Comparison of ENCODE assay signal across 12 mouse cellular contexts in genomic region chr6:37552760-37553159, GRCm38 (mm10). TPM values are rescaled to one million over a fixed set of nuclear protein-coding genes. Genes with fewer than 3 reads are reported as not detected.
DNase-seq lines count a peak whose midpoint lies in the region; ATAC-seq lines count a peak whose summit lies in the region.
"Had no signal": no experiment of that assay in that cellular context is flagged by ENCODE, and none has a peak within 500 bp of the region (broad histone marks: within the 10 kb centered on the region; RNA-seq: fewer than 3 reads in every experiment).

No protein-coding gene starts in this region.

- H3K27ac ChIP-seq in liver, embryonic 12.5 days, result no peak overlapping the region
- H3K27ac ChIP-seq: lung, embryonic 15.5 days had no signal

- no peaks in the 10 kb centered on the region for H3K4me1 ChIP-seq in liver, embryonic 12.5 days
- H3K4me1 ChIP-seq: lung, embryonic 15.5 days had no signal

- no peak overlapping the region for H3K4me3 ChIP-seq in liver, embryonic 12.5 days
- H3K4me3 ChIP-seq: erythroblast, embryonic 14.5 days; lung, embryonic 15.5 days had no signal

- no peak overlapping the region for H3K4me2 ChIP-seq in liver, embryonic 12.5 days
- H3K4me2 ChIP-seq: lung, embryonic 15.5 days had no signal

- no peaks in the 10 kb centered on the region for H3K27me3 ChIP-seq in liver, embryonic 12.5 days (replicated peaks)
- H3K27me3 ChIP-seq: lung, embryonic 15.5 days had no signal

- ATAC-seq in CD4-positive, CD25-positive, alpha-beta regulatory T cell, adult 4 months, result no peak
- ATAC-seq in liver, embryonic 12.5 days, result no peak
- peak; percentile 70 for ATAC-seq in megakaryocyte progenitor cell, adult 5-6 weeks (replicated peaks; ENCODE audit: poor library complexity)
- no peak for ATAC-seq in monocyte, adult 5-6 weeks (replicated peaks; ENCODE audit: insufficient number of reproducible peaks, low FRiP score, low TSS enrichment, poor library complexity, severe bottlenecking)

- DNase-seq in CD4-positive, CD25-positive, alpha-beta regulatory T cell, adult 2 months (ENCODE audit: low read depth, low spot score), result peak; percentile 67
- peak; percentile 47 for DNase-seq in liver
- peak; percentile 11 for DNase-seq in c-Kit-positive CD71-positive TER-119-negative erythroid progenitor cells, embryonic 14.5 days (ENCODE audit: low read depth)
- DNase-seq in layer of hippocampus, adult 8-10 months (ENCODE audit: low spot score in 2 of 2), result no peak

- H3K36me3 ChIP-seq in liver, embryonic 12.5 days, result no peaks in the 10 kb centered on the region
- H3K36me3 ChIP-seq: lung, embryonic 15.5 days had no signal

- H3K9me3 ChIP-seq in liver, embryonic 12.5 days (replicated peaks), result no peaks in the 10 kb centered on the region
- H3K9me3 ChIP-seq: lung, embryonic 15.5 days had no signal

- H3K9ac ChIP-seq in liver, embryonic 12.5 days, result no peak overlapping the region
- H3K9ac ChIP-seq: lung, embryonic 15.5 days had no signal

- WGBS in liver, embryonic 12.5 days (ENCODE audit: insufficient replicate concordance), result 62% methylated on average over 2 of the region's 2 CpGs

RNA-seq across cellular contexts. Expression of gene Akr1d1, which starts 22.8 kb away (rescaled TPM):
- polyA plus RNA-seq in CD4-positive, CD25-positive, alpha-beta regulatory T cell, adult 4 months (2017; shearing (Covaris generic)), result not detected
- 0.19 and 0.36 TPM in 2 replicates for polyA plus RNA-seq in liver, embryonic 12.5 days (2016; fragmentation: Nextera tagmentation; extraction: Ambion mirVana)
- not detected in 2 replicates for total RNA-seq in megakaryocyte progenitor cell, adult 5-6 weeks (2015)
- total RNA-seq in megakaryocyte progenitor cell, adult 5-6 weeks (2017), result not detected in 2 replicates
- not detected in 3 replicates for total RNA-seq in monocyte, adult 5-6 weeks (2017)
- total RNA-seq in layer of hippocampus, adult 8-10 months (2022), result under 1 TPM in 2 of 4 experiments, not detected in 2; 0.11 to 0.13 TPM
- polyA plus RNA-seq: C2C12; erythroblast, embryonic 14.5 days; lung, embryonic 15.5 days; spleen, adult 2 months had no signal

Comparison
In these comparisons a context has a peak if more than half of its experiments do, and no peak if none do; other contexts are left out.
1. DNase-seq: peak in CD4-positive, CD25-positive, alpha-beta regulatory T cell, adult 2 months (single experiment), liver (single experiment) and c-Kit-positive CD71-positive TER-119-negative erythroid progenitor cells, embryonic 14.5 days (single experiment); none in layer of hippocampus, adult 8-10 months (0 of 2).